Mouse (Mus musculus): ENCODE results near the gene Gm9970. TPM values are rescaled to one million over a fixed set of nuclear protein-coding genes. Genes with fewer than 3 reads are reported as not detected.

Gene Gm9970
- polyA plus RNA-seq, 1 experiment from 2014 or later = not detected

DNA sequence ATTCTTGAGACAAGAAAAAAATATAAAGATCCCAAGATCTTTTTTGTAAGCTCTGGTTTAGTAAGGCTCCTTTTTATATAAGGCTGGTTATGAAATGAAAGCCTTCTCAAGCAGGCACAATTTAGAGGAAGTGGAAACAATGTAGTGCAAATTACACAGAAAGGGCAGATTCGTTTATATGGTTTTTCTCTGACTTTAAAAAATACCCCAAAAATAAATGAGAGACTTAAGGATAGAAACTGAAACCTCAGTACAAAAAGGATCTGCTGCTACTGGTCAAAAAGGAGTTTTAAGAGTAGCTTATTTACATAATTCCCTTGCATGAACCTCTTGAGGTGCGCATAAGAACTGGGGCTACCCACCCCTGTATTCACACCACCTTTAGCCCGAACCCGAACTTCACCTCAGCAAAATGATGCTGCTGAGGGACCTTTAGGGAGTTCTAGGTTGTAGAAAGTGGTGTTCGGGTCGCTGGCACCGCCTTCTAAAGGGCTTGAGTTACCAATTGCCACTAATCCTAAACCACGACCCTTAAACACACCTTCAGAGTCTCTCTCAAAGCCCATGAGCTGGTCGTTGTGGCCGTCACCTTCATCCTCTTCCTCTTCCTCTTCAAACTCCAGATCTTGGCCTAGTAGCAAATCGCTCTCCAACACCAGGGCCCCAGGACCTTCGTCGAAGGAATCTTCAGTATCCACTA lies 39.8 kb downstream of the Gm9970 start:
- Histone ChIP-seq H3K4me3 (peak overlapping the region; percentile 83), H3K27me3 (no peaks in the 10 kb centered on the region), H3K27ac (peak overlapping the region; percentile 62), H3K9me3 (peaks cover 6% of the 10 kb centered on the region), H3K4me2 (peak overlapping the region; percentile 75), H3K4me1 (peaks cover 26% of the 10 kb centered on the region), H3K9ac (peak overlapping the region; percentile 84), H3K36me3 (peaks cover 81% of the 10 kb centered on the region)
- WGBS = 13% methylated on average over 13 of the region's 13 CpGs
- no peak for ATAC-seq (ENCODE audit: insufficient number of reproducible peaks, insufficient read depth, low FRiP score, low TSS enrichment, low read depth)

DNA sequence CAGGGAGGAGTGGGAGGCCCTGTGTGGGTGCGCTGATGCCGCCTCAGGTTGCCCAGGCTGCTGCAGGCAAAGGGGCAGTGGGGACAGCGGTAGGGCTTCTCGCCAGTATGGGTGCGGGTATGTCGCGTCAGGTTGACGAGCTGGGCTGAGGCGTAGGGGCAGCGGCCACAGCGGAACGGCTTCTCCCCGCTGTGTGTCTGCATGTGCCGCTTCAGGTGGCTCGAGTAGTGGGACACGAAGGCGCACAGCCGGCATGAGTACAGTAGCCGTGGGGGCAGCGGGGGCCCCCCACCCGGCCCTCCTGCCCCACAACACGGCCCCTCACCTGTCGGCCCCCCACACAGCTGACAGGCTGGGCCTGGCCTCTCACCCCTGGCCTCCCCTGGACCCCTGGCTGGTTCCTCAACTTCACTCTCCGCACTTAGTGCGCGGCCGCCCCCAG lies 40.7 kb downstream of the Gm9970 start:
- peak overlapping the region; percentile 75 for H3K4me2 ChIP-seq

DNA sequence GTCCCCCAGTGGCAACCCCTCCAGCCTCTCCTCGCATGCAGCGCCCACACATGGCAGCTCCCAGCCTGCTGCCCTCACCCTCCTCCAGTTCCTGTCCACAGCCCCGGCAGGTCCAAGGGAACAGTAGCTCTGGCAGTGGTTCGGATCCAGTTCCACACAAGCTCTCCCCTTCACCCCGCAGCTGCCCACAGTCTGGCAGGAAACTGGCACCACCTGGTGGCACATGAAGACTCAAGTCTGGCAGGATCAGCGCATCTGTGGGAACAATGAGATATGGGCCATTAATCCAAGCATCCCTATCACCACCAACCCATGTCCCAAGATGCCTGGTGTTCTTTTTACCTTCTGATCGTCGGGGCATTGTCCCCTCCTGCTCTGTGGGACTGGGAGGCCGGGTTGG lies 41.1 kb downstream of the Gm9970 start:
- H3K27me3 ChIP-seq = no peaks in the 10 kb centered on the region
- H3K4me1 ChIP-seq = peaks cover 26% of the 10 kb centered on the region
- peak overlapping the region; percentile 4; the same call in 1 of the 2 replicates for H3K27ac ChIP-seq
- peaks cover 6% of the 10 kb centered on the region for H3K9me3 ChIP-seq
- H3K4me3 ChIP-seq = peak overlapping the region; percentile 83
- no peak overlapping the region for H3K9ac ChIP-seq
- no peak overlapping the region for H3K4me2 ChIP-seq
- ATAC-seq (ENCODE audit: insufficient number of reproducible peaks, insufficient read depth, low FRiP score, low TSS enrichment, low read depth) = no peak
- peaks cover 84% of the 10 kb centered on the region for H3K36me3 ChIP-seq
- WGBS = 88% methylated on average over 9 of the region's 9 CpGs

More for the DNA sequence above, 40.7 kb downstream of the Gm9970 start:
- H3K9me3 ChIP-seq = peaks cover 6% of the 10 kb centered on the region
- ATAC-seq (ENCODE audit: insufficient number of reproducible peaks, insufficient read depth, low FRiP score, low TSS enrichment, low read depth) = no peak
- no peak overlapping the region for H3K27ac ChIP-seq
- H3K9ac ChIP-seq = peak overlapping the region; percentile 84; the same call in 1 of the 2 replicates
- peak overlapping the region; percentile 83 for H3K4me3 ChIP-seq
- H3K4me1 ChIP-seq = peaks cover 26% of the 10 kb centered on the region
- peaks cover 83% of the 10 kb centered on the region for H3K36me3 ChIP-seq
- 91% methylated on average over 27 of the region's 27 CpGs for WGBS
- no peaks in the 10 kb centered on the region for H3K27me3 ChIP-seq

DNA sequence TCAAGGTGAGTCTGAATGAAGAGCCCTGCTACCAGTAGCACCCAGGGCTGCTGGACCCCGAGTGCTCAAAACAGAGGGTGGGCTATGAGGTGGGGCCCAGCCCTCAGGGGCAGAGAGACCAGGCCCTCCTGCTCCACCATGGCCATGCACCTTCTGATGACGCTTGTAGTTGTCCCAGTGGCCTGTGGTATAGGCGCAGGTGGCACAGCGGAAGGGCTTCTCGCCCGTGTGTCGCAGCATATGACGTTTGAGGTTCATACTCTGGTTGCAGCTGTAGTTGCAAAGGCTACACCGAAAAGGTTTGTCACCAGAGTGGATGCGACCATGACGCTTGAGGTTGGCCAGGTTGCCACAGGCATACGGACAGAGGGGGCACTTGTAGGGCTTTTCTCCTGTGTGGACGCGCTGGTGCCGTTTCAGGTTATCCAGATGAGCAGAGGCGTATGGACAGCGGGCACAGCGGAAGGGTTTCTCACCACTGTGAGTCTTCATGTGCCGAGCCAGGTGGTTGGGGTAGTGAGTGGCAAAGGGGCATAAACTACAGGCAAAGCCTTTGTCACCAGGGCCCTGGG lies 41.6 kb downstream of the Gm9970 start:
- Histone ChIP-seq H3K36me3 (peaks cover 82% of the 10 kb centered on the region), H3K27me3 (no peaks in the 10 kb centered on the region), H3K27ac (peak overlapping the region; percentile 4; the same call in 1 of the 2 replicates), H3K9ac (no peak overlapping the region), H3K4me1 (peaks cover 30% of the 10 kb centered on the region), H3K9me3 (peaks cover 6% of the 10 kb centered on the region), H3K4me2 (no peak overlapping the region), H3K4me3 (no peak overlapping the region)
- no peak for ATAC-seq (ENCODE audit: insufficient number of reproducible peaks, insufficient read depth, low FRiP score, low TSS enrichment, low read depth)
- WGBS = 89% methylated on average over 19 of the region's 19 CpGs

DNA sequence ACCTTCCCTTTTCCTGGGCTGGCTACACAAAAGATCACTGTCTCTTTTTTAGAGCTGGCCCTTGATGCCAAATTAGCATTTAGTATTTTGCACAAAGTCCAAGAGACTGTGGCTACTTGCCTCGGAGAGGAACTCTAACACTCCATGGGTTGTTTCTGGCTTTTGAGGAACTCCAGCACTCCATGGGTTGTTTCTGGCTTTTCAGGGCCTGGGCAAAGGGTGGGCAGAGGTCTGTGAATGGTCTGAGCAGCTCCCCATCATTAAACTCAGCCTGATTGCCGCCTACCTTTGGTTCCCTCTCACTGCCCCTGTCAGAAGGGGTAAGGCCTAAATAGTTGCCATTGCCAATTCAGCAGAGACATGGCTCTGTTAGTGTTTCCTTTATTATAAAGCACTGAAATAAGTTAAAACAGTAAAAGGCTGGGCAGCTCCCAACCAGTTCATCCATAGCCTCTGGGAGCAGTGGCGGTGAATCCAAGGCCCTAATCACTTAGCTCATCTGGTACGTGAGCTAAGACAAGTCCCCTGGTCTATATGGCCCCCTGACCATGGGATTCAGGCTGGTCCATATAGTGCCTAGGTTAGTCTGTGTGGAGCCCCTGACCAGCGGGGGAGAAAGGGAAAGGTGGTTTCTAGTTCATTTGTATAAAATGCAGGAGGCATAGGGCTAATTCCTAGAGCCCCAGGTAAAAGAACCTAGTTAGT lies 42.3 kb downstream of the Gm9970 start:
- Histone ChIP-seq H3K4me2 (no peak overlapping the region), H3K36me3 (peaks cover 76% of the 10 kb centered on the region), H3K4me1 (peaks cover 36% of the 10 kb centered on the region), H3K27ac (no peak overlapping the region), H3K27me3 (no peaks in the 10 kb centered on the region), H3K9me3 (peaks cover 6% of the 10 kb centered on the region), H3K9ac (no peak overlapping the region), H3K4me3 (no peak overlapping the region)
- ATAC-seq (ENCODE audit: insufficient number of reproducible peaks, insufficient read depth, low FRiP score, low TSS enrichment, low read depth) = no peak
- WGBS = 84% methylated on average over 5 of the region's 5 CpGs

DNA sequence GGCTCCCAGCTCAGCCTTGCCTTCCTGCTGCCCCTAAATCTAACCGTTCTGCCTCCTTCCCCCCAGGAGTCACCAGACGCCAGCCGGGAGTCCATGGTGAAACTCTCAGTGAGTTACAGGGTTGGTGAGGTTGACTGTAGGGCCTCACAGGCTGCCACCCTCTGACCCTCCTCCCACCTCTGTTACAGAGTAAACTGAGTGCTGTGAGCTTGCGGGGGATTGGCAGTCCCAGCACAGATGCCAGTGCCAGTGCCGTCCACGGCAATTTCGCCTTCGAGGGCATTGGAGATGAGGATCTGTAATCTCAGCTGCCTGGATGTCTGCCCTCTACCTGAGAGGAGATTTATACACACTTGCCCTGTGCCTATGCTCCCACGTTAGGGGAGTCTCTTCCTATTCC lies 42.9 kb downstream of the Gm9970 start:
- 84% methylated on average over 9 of the region's 9 CpGs for WGBS
- H3K36me3 ChIP-seq = peaks cover 70% of the 10 kb centered on the region

DNA sequence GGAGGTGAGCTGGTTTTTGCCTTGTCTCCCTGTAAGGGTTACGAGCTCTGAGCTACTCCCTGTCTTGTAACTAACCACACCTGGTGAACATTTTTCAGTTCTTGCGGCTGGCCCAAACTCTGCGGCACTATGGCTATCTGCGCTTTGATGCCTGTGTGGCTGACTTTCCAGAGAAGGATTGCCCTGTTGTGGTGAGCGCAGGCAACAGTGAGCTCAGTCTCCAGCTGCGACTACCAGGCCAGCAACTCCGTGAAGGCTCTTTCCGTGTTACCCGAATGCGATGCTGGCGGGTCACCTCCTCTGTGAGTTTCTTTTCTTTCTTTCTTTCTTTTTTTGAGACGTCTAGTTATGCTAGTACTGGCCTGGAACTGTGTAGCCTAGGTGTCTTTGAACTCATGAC lies 44.0 kb downstream of the Gm9970 start:
- Histone ChIP-seq H3K4me2 (no peak overlapping the region), H3K27ac (no peak overlapping the region), H3K4me3 (no peak overlapping the region), H3K4me1 (peaks cover 30% of the 10 kb centered on the region), H3K9ac (no peak overlapping the region), H3K36me3 (peaks cover 62% of the 10 kb centered on the region), H3K9me3 (peaks cover 6% of the 10 kb centered on the region), H3K27me3 (no peaks in the 10 kb centered on the region)
- ATAC-seq (ENCODE audit: insufficient number of reproducible peaks, insufficient read depth, low FRiP score, low TSS enrichment, low read depth) = no peak
- 91% methylated on average over 12 of the region's 12 CpGs for WGBS

More for the DNA sequence above, 42.9 kb downstream of the Gm9970 start:
- no peak overlapping the region for H3K27ac ChIP-seq
- no peak overlapping the region for H3K9ac ChIP-seq
- H3K9me3 ChIP-seq = peaks cover 6% of the 10 kb centered on the region
- H3K4me3 ChIP-seq = no peak overlapping the region
- H3K27me3 ChIP-seq = no peaks in the 10 kb centered on the region
- no peak for ATAC-seq (ENCODE audit: insufficient number of reproducible peaks, insufficient read depth, low FRiP score, low TSS enrichment, low read depth)
- H3K4me2 ChIP-seq = no peak overlapping the region
- H3K4me1 ChIP-seq = peaks cover 36% of the 10 kb centered on the region

- H3K4me1 ChIP-seq = peaks cover 36% of the 10 kb centered on the region
- no peak overlapping the region for H3K9ac ChIP-seq
- peaks cover 6% of the 10 kb centered on the region for H3K9me3 ChIP-seq
- H3K27me3 ChIP-seq = no peaks in the 10 kb centered on the region
- no peak overlapping the region for H3K4me3 ChIP-seq
- WGBS = 95% methylated on average over 10 of the region's 10 CpGs
- peaks cover 65% of the 10 kb centered on the region for H3K36me3 ChIP-seq
- H3K4me2 ChIP-seq = no peak overlapping the region
- H3K27ac ChIP-seq = no peak overlapping the region
- ATAC-seq (ENCODE audit: insufficient number of reproducible peaks, insufficient read depth, low FRiP score, low TSS enrichment, low read depth) = no peak
Observed at GRCm38 (mm10) chr5:31196207-31196606, 44.8 kb downstream of the Gm9970 start.

GRCm38 (mm10) chr5:31195671-31196070 lies 45.4 kb downstream of the Gm9970 start:
- Histone ChIP-seq H3K27me3 (no peaks in the 10 kb centered on the region), H3K9me3 (peaks cover 6% of the 10 kb centered on the region), H3K4me1 (peaks cover 31% of the 10 kb centered on the region), H3K36me3 (peaks cover 69% of the 10 kb centered on the region), H3K4me3 (no peak overlapping the region), H3K4me2 (no peak overlapping the region), H3K9ac (no peak overlapping the region), H3K27ac (no peak overlapping the region)
- 92% methylated on average over 4 of the region's 4 CpGs for WGBS
- ATAC-seq (ENCODE audit: insufficient number of reproducible peaks, insufficient read depth, low FRiP score, low TSS enrichment, low read depth) = no peak

DNA sequence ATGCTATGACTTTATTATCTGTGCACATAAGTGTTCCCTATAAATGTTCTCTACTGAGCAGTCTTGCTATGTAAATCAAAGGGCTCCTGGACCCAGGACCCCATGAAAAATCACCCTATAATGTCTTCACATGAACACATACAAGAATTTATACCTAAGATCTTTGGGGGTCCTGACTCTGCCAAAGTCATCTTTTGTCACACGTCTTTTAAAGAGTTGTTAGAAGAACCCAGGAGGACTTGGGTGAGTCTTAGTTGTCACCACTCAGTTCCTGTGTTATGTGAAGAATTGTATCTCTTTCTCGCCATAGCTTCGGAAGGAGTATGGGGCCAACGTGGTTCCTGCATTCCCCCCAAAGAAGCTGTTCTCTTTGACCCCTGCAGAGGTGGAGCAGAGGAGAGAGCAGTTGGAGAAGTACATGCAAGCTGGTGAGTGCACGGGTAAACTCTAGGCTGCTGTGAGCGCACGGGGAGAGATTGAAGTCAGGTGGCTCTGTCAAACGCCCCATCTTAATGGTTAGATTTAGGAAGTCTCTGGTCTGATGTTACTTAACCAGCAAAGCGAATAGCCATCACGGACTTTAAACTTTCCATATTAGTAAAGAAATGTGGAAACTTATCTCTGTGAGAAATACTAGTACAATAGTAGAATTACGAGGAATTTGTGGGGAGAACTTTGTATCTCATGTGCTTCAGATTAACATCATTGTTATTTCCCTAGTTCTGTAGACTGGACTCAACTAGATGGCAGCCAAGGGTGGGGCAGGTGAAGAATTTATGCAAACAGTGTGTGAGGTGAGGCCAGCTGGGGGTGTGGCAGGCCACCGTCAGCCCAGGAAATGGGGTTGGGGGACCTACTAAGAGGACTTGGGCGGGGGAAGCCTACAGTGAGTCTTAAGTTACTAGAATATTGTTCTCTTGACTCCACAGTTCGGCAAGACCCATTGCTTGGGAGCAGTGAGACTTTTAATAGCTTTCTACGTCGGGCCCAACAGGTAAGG lies 46.2 kb downstream of the Gm9970 start:
- H3K4me2 ChIP-seq = peak overlapping the region; percentile 83
- no peaks in the 10 kb centered on the region for H3K27me3 ChIP-seq
- H3K9ac ChIP-seq = no peak overlapping the region; the same call in 1 of the 2 replicates
- WGBS = 92% methylated on average over 16 of the region's 16 CpGs
- no peaks in the 10 kb centered on the region for H3K9me3 ChIP-seq
- peak overlapping the region; percentile 87 for H3K4me3 ChIP-seq
- no peak for ATAC-seq (ENCODE audit: insufficient number of reproducible peaks, insufficient read depth, low FRiP score, low TSS enrichment, low read depth)
- H3K27ac ChIP-seq = no peak overlapping the region
- H3K4me1 ChIP-seq = peaks cover 23% of the 10 kb centered on the region
- H3K36me3 ChIP-seq = peaks cover 69% of the 10 kb centered on the region
